Mouse (Mus musculus) kidney, postnatal 4 days (tissue): ENCODE measurements at regions not wholly inside any gene's neighbourhood (a gene's known extent, or its start where the extent isn't known, plus 50 kb on each side); places are given as distances from the start of the nearest gene placed in this dataset.
"Not testable (repeated sequence)": the region's sequence is repeated elsewhere in the genome, so short reads cannot be mapped to it uniquely, and the experiment has no call there.

Source experiments
- DNase-seq, 2 experiments: peaks; one replicate each; pipeline ENCODE4 v3.0.0; 2021; ENCODE audit warnings: mixed read lengths in 2 of 2

- no peak for DNase-seq
Observed at GRCm38 (mm10) chr8:31518903-31519302, 1909.6 kb upstream of the 5930422O12Rik start.

GRCm38 (mm10) chr8:31520991-31521448, 1907.5 kb upstream of the 5930422O12Rik start:
- DNase-seq = peak; percentile 15 to 51

DNA sequence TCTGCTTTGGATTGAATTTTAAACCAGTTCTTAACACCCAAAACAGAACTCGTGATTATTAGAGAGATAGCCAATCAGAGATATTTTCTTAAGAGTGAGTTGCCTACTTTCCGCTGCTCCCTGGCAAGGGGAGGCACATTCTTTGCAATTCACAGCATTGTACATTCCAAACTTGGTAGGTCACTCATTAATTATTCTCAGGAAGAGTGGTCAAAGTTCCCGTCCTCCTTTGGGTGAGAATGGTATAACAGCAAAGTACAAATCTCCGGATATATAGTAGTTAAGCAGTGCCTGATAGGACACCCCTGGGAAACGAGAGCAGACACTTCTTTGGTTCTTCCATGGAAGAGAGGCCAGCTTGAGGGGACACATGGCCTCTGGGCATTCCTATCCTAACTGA, 1903.4 kb upstream of the 5930422O12Rik start:
- peak; percentile 3 to 7 for DNase-seq

DNA sequence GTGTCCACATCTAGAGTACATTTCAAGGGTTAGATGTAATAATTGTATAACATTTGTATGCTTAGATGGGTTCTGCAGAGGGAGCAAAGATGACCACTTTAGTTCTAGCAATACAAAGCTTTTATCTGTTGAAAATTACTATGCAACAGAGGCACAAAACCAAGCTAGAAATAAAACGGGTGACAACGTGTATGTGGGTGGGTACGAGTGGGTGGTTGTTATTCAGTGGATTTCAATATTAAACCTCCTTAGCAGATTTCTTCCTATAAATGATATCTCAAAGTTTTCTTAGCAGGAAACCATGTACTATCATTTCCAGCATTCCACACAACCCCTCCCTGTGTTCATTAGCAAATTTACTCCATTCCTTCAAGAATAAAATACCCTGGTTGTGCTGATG, 1889.3 kb upstream of the 5930422O12Rik start:
- DNase-seq = no peak

- DNase-seq = no peak
Observed at GRCm38 (mm10) chr8:31541646-31542045, 1886.9 kb upstream of the 5930422O12Rik start.

GRCm38 (mm10) chr8:31574136-31574535, 1854.4 kb upstream of the 5930422O12Rik start:
- DNase-seq = no peak

DNA sequence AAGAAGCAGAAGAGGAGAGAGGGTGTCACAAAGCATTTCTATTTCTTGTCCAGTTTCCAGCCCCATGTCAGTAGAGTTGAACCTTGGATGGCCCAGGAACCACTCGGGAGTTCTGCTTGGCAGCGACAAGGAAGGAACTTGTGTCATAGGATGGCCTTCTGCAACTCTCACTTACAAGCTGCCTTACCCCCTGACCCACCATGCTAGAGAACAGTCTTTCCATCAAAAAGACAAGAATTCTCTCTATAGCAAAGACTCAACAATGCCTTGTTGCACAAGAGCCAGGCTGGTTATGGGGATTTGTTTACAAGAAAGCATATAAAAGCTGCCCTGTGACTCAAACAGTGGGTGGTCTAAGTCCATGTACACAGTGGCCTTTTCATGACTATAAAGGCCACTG, 1852.4 kb upstream of the 5930422O12Rik start:
- DNase-seq = no peak

DNA sequence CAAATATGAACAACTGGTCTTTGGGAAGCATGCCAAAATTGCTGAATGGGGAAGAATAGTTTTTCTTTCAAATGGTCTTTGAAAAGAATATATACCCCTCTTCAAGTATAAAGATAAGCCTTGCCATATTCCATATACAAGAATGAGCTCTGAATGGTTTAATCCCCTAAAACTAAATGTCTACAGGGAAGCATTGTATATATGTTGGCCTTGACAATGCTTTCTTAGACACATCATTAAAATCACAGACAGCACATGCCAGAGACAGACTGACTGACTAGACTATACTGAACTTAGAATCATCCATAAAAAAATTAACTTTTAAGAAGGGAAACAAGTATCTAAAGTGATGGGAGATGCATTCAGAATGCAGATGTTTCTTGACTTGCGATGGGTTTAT, 1843.8 kb upstream of the 5930422O12Rik start:
- DNase-seq = no peak

- no peak for DNase-seq
Observed at GRCm38 (mm10) chr8:31599536-31599935, 1829.0 kb upstream of the 5930422O12Rik start.

- DNase-seq = no peak
Observed at GRCm38 (mm10) chr8:31600979-31601378, 1827.5 kb upstream of the 5930422O12Rik start.

DNA sequence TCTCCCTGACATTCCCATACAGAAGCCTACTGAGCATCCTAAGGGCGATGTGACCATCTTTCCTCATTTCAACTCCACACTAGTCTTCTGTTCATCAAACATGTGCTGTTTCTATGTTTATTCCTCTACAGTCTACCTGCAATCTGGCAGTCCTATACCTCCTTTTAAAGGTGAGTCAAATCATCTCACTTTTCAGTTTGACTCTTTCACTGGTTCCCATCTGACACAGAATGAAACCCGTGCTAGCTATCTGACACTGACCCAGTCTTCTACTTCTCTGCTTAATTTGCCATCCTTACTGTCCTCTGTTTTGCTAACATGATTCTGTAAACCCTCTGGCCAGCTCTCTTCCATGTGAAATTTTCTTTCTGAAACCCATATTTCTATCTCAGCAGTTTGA, 1812.0 kb upstream of the 5930422O12Rik start:
- no peak for DNase-seq

DNA sequence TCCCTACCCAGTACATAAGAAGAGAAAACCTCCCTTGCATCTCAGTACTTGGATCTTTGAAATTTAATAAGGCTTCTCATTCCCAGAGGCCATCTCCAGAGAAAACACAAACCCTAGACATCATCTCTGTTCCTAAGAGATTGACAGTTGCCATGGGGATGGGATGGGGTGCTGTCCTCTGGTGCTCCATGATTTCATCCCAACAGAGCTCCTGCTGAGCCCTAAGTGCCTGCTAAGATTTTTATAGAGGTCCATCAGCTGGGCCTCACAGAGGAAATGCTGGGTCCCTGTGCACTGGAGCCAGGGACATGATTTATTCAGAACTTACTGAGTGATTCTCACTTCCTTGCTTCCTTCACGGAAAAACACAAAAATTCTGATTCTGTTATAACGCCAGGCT, 1800.8 kb upstream of the 5930422O12Rik start:
- DNase-seq = no peak

DNA sequence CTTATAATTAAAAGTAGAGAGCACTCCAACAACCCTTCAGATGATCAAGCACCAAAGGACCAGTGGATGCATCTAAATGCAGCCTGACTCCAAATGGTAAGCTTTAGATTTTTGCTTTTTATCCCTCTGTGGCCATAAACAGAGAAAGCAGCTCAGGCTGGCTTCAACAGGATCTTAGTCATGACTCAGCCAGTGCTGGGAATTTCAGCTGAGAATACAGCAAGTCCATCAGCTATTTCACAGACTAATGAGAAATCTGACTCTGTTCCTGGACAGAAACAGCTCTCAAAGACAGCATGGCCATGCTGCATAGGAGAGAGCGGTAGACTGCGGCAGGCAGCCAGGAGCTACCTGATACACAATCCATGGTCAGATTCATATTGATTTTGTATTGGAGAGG, 1800.4 kb upstream of the 5930422O12Rik start:
- DNase-seq = no peak

DNA sequence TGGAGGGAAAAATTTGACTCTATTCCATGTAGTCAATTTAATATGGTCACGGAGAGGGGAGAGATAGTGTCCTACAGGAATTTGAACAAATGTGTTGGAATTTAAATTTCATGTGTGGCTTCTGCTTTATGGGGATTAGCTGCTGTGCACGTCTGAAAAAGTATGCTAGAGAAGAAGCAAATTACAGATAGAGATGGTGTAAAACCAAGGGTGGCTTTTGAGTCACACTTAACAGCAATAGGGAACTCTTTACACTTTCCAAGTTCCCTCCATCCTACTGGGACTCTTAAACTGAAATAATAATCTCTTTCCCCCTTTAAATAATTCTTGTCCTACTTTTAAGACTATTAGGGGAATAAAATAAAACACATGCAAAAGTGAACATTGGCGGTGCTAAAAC, 1790.1 kb upstream of the 5930422O12Rik start:
- DNase-seq = no peak

- DNase-seq = peak; percentile 5 to 15
Observed at GRCm38 (mm10) chr8:31663717-31664116, 1764.8 kb upstream of the 5930422O12Rik start.

DNA sequence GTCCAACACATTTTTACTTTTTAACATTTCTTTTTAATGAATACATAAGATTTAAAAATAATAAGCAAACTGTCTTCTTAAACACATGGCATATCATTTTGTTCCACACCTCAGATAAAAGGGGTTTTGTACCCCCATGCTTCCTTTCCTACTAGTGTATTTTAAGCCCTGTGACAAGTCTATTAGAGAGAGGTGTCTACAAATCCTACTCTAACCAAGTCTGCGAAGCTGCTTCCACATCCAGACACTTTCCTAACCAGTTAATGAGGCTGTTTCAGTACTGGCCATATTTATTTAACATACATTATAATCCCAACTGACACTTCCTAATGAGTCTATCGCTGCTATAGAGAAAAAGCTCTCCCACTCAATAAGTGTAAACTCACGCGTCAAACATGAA, 1763.0 kb upstream of the 5930422O12Rik start:
- DNase-seq = no peak

DNA sequence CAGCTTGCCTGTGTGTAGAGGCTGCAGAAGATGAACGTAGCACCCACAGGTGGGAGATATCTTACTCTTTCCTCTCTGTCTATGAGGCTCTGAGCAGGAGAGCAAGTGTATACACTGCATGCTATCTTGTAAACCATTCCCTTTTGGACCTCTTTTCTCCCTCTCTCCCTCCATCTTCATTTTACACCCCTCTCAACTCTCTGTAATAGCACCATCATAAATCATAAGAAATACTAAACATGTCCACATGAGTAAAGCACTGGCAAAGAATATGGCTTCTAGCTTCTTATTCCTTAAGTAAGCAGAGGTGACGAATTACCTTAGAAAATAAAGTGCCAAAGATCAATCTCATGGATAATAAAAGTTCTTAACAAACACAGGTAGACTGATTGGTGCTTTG, 1724.3 kb upstream of the 5930422O12Rik start:
- no peak for DNase-seq

GRCm38 (mm10) chr8:31713321-31714076, 1715.0 kb upstream of the 5930422O12Rik start:
- DNase-seq = peak in 1 of 2 experiments; percentile 9

DNA sequence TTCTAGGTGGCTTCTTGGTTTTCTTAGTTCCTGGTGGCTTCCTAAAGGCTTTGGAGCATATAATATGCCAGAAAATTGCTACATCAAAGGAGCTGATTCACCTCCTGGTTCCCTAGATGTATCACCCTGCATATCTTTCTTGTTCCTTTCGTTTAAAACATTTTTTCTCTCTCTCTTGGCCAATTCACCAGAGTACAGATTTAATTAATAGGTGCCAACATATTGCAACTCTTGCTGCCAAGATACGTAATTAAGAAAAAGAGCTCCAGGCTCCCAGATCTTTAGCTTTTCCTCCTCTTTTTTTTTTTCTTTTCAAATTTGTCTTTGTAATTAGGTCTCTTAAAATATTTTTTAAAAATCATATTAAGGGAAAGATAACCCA, 1714.4 kb upstream of the 5930422O12Rik start:
- DNase-seq = no peak

DNA sequence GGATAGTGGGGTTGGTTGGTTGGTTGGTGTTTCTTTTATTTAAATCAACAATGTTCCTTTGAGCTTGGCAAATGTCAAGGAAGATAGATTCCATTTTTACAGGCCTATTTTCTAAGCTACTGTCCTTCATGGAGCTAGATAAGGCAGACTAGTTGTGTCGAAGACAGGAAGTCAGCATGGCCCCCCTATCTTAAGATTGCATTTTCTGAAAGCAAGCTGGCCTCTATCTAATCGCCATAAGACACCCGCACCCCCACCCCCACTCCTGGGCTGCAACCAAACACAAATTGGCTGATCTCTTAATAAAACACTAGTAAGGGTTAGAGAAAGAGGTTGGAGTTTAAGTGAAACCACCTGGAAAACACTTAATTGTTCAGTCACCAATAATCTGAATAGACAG, 1708.5 kb upstream of the 5930422O12Rik start:
- peak in 1 of 2 experiments; percentile 3 for DNase-seq

DNA sequence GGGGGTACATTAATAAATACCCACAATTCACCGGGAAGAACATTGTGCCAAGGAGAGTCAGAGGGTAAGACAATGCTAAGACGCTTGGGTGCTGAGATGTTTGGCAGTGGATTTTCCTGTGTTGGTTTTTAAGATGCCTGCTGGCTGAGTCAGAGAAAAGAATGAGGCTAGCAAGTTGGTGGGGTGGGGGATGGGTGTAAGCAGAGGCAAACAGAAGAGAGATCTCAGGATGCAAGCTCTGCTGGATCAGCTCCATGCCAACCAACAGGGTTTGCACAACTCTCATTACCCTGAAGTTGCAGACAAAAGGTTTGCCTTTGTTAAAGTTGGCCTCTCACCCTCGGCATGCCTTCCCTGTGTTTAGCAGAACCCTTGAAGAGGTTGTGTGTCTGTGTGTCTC, 1707.9 kb upstream of the 5930422O12Rik start:
- no peak for DNase-seq

DNA sequence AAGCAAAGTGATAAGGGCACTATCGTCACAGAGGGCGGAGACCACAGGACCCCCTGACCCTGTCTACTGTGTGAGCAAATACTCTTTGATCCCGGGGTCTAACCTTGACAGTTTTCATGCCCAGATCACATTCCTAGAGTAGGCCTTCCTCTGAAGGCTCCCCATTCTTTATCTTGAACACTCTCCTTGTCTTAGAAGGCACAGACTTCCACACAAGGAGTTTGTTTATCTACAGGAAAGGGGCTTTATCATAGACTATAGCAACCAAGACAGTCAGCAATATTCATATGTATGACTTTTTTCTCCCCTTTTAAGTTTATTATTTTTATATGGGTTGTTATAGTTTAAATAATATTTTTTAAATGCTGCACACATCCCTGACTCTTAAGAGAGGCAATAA, 1703.1 kb upstream of the 5930422O12Rik start:
- DNase-seq = no peak

- no peak for DNase-seq
Observed at GRCm38 (mm10) chr8:31735610-31736009, 1692.9 kb upstream of the 5930422O12Rik start.

- not testable (repeated sequence) for DNase-seq
Observed at GRCm38 (mm10) chr8:31737314-31737713, 1691.2 kb upstream of the 5930422O12Rik start.

DNA sequence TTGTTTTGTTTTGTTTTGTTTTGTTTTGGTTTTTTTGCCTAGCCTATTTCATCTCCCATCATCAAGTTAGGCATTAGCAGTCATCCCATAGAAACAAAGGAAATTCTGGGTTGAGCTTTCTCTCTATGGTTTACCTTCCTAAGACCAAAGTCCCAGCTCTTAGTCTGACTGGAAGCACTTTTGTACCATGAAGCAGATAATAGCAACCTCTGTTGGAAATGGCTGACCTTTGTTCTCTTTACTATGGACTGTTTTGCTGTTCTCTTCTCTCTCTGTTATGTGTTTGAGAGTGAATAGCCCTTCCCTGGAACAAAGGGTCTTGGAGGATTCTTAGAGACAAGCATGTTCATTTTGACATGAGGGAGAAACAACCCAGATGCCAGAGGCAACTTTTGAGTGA, 1681.7 kb upstream of the 5930422O12Rik start:
- DNase-seq = no peak
